Mouse (Mus musculus): Measurements from ENCODE around the gene Eif3k. TPM values are rescaled to one million over a fixed set of nuclear protein-coding genes. Genes with fewer than 3 reads are reported as not detected.
A peak's percentile ranks its signal among the peaks of the same experiment; 100 is the strongest.

Eif3k gene
- total RNA-seq, 1 experiment from 2014 or later = 291 TPM

GRCm38 (mm10) chr7:28963399-28963923, 18.2 kb downstream of the Eif3k start:
- ATAC-seq (replicated peaks; ENCODE audit: insufficient number of reproducible peaks, low FRiP score, low TSS enrichment, poor library complexity, severe bottlenecking) = no peak

- peak; percentile 91 for ATAC-seq (replicated peaks; ENCODE audit: insufficient number of reproducible peaks, low FRiP score, low TSS enrichment, poor library complexity, severe bottlenecking)
These were observed 19.6 kb downstream of the Eif3k start, which contains the start of gene Actn4 for GRCm38 (mm10) chr7:28961927-28962670. TSS of gene Actn4 (minus strand) at chr7:28962340.

- ATAC-seq (replicated peaks; ENCODE audit: insufficient number of reproducible peaks, low FRiP score, low TSS enrichment, poor library complexity, severe bottlenecking) = no peak
These were observed 20.1 kb downstream of the Eif3k start for GRCm38 (mm10) chr7:28961584-28961926.

- no peak for ATAC-seq (replicated peaks; ENCODE audit: insufficient number of reproducible peaks, low FRiP score, low TSS enrichment, poor library complexity, severe bottlenecking)
These were observed 21.2 kb downstream of the Eif3k start for GRCm38 (mm10) chr7:28960354-28961046.

- no peak for ATAC-seq (replicated peaks; ENCODE audit: insufficient number of reproducible peaks, low FRiP score, low TSS enrichment, poor library complexity, severe bottlenecking)
These were observed 22.1 kb downstream of the Eif3k start for GRCm38 (mm10) chr7:28959505-28960045.

- no peak for ATAC-seq (replicated peaks; ENCODE audit: insufficient number of reproducible peaks, low FRiP score, low TSS enrichment, poor library complexity, severe bottlenecking)
These were observed 22.9 kb downstream of the Eif3k start for GRCm38 (mm10) chr7:28958770-28959169.

- ATAC-seq (replicated peaks; ENCODE audit: insufficient number of reproducible peaks, low FRiP score, low TSS enrichment, poor library complexity, severe bottlenecking) = no peak
These were observed 23.5 kb downstream of the Eif3k start for GRCm38 (mm10) chr7:28957997-28958725.

GRCm38 (mm10) chr7:28957286-28957685, 24.4 kb downstream of the Eif3k start:
- no peak for ATAC-seq (replicated peaks; ENCODE audit: insufficient number of reproducible peaks, low FRiP score, low TSS enrichment, poor library complexity, severe bottlenecking)

GRCm38 (mm10) chr7:28956270-28956669, 25.4 kb downstream of the Eif3k start:
- ATAC-seq (replicated peaks; ENCODE audit: insufficient number of reproducible peaks, low FRiP score, low TSS enrichment, poor library complexity, severe bottlenecking) = no peak

GRCm38 (mm10) chr7:28955295-28955897, 26.3 kb downstream of the Eif3k start:
- ATAC-seq (replicated peaks; ENCODE audit: insufficient number of reproducible peaks, low FRiP score, low TSS enrichment, poor library complexity, severe bottlenecking) = no peak

- ATAC-seq (replicated peaks; ENCODE audit: insufficient number of reproducible peaks, low FRiP score, low TSS enrichment, poor library complexity, severe bottlenecking) = no peak
These were observed 26.9 kb downstream of the Eif3k start for GRCm38 (mm10) chr7:28954773-28955172.

GRCm38 (mm10) chr7:28953476-28954376, 27.9 kb downstream of the Eif3k start:
- ATAC-seq (replicated peaks; ENCODE audit: insufficient number of reproducible peaks, low FRiP score, low TSS enrichment, poor library complexity, severe bottlenecking) = no peak

- no peak for ATAC-seq (replicated peaks; ENCODE audit: insufficient number of reproducible peaks, low FRiP score, low TSS enrichment, poor library complexity, severe bottlenecking)
These were observed 28.9 kb downstream of the Eif3k start for GRCm38 (mm10) chr7:28952786-28953185.

GRCm38 (mm10) chr7:28951764-28952163, 29.9 kb downstream of the Eif3k start:
- no peak for ATAC-seq (replicated peaks; ENCODE audit: insufficient number of reproducible peaks, low FRiP score, low TSS enrichment, poor library complexity, severe bottlenecking)

- ATAC-seq (replicated peaks; ENCODE audit: insufficient number of reproducible peaks, low FRiP score, low TSS enrichment, poor library complexity, severe bottlenecking) = no peak
These were observed 31.2 kb downstream of the Eif3k start for GRCm38 (mm10) chr7:28950346-28951037.

- ATAC-seq (replicated peaks; ENCODE audit: insufficient number of reproducible peaks, low FRiP score, low TSS enrichment, poor library complexity, severe bottlenecking) = no peak
These were observed 32.4 kb downstream of the Eif3k start for GRCm38 (mm10) chr7:28949298-28949697.

GRCm38 (mm10) chr7:28948746-28949145, 32.9 kb downstream of the Eif3k start:
- ATAC-seq (replicated peaks; ENCODE audit: insufficient number of reproducible peaks, low FRiP score, low TSS enrichment, poor library complexity, severe bottlenecking) = no peak

Data from monocyte, adult 5-6 weeks (primary cell).